Mouse (Mus musculus) adrenal gland, postnatal 36 days (tissue): ENCODE data around the gene Ptger4. TPM values are rescaled to one million over a fixed set of nuclear protein-coding genes. Genes with fewer than 3 reads are reported as not detected.
A peak's percentile ranks its signal among the peaks of the same experiment; 100 is the strongest.

Experiments
- DNase-seq, 2 experiments: peaks; one replicate each; pipeline ENCODE4 v3.0.0; 2021; ENCODE audit warnings: mixed read lengths in 1 of 2
- long read RNA-seq, 2 experiments: library from polyadenylated mRNA; stranded (forward); transcript quantifications; one replicate each; pipeline ENCODE4 v2.0.0; 2021; ENCODE audit warnings: borderline sequencing depth in 2 of 2
- total RNA-seq, 2 experiments: library from RNA; stranded (reverse); gene quantifications; 2 replicates each; pipeline ENCODE4 v1.2.3; 2021

The Ptger4 gene
- 1 to 10 TPM; 1.0 to 1.2 TPM for total RNA-seq
- long read RNA-seq, experiment 1, partial matches to known transcripts, result 0 of 5 reads
- long read RNA-seq, experiment 1, other reads (novel, unspliced or antisense), result 5 of 5 reads
- long read RNA-seq, experiment 2, partial matches to known transcripts, result 0 of 2 reads
- long read RNA-seq, experiment 2, other reads (novel, unspliced or antisense), result 2 of 2 reads

GRCm38 (mm10) chr15:5243959-5244905 is at the start of gene Ptger4:
TSS of gene Ptger4 (minus strand) at chr15:5244187.
- DNase-seq, result peak; percentile 92 to 94

GRCm38 (mm10) chr15:5288412-5288811 is 44.4 kb upstream of the Ptger4 start:
- DNase-seq, result no peak

DNA sequence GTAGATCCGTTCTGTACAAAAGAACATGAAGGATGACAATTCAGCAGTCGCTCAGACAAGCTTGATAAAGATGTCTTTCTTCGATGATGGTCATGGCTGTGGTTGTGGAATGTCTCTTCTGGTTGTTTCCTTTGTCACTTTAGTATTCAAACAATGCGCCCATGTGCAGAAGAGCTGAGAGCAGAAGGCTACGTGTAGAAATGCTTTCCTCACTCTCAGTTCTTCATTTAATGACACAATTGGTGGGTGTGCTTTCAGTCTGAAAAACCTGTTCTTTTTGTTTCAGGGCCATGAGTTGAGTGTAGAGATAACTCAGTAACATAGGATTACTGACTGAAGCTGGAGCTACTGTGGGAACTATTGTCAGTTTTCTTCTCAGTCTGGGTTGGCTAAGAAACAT is 43.1 kb upstream of the Ptger4 start:
- no peak for DNase-seq

GRCm38 (mm10) chr15:5281316-5281715 is 37.3 kb upstream of the Ptger4 start:
- no peak for DNase-seq

DNA sequence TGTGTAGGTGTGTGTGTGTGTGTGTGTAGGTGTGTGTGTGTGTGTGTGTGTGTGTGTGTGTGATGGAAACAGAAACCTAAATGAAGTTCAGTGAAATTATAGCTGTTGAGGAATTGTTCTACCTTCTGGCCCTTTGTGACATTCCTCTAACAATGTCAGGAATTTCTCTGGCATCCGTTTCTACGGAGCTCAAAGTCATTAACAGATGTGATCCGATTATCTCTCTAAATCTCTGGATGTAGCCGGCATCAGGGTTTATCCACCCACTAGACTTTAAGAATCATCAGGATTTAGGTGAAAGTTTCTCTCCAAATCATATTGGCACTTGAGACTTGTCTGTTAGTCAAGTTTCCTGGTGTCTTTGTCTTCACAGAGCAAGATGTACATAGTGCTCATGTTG is 35.8 kb upstream of the Ptger4 start:
- no peak for DNase-seq

DNA sequence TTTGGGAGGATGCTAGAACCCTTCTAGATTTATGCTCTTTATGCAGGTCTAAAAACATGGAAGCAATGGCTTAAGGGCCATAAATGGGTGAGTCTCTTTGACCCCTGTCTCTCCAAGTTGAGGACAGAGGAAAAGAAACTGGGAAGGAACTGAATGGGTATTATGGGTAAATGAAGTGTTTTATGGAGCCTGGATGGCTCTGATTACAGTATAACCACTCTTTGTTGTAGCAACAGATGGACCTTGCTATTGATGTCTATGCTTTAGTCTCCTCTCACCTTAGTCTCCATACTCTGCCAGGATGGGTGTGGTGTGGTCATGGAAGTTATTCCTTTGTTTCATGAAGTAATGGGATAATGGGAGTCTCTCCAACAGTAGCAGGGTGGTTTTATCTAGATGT is 34.5 kb upstream of the Ptger4 start:
- DNase-seq, result no peak

GRCm38 (mm10) chr15:5273981-5274380 is 30.0 kb upstream of the Ptger4 start:
- no peak for DNase-seq

- DNase-seq, result no peak
Measured at GRCm38 (mm10) chr15:5266095-5266494, 22.1 kb upstream of the Ptger4 start.

DNA sequence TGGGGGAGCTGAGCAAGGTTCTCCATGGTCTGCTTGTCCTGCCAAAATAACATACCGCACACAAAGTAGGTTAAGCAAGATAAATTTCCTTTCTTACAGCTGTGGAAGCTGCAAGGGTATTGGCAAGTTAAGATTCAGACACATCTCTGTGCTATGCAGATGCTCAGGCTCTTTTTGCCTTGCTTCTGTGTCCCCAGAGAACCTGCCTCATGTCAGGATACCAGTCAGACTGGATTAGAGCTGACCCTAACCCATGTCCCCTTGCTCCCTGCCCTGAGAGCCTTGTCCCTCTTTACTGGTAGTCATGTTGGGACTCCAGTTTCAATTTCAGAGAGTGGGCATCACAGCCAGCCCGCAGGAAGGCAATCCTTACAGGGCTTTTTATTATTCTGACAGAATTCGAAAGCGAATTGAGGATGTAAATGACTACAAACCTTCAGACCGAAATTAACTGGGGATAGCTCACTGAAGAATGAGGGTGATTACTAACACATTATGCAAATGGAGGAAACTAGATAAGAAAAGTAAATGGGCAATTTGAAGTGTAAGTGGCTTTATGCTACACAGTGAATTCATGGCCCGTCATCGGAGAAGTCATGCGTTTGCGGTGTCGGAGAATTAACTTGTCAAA is 19.0 kb upstream of the Ptger4 start:
- no peak for DNase-seq

DNA sequence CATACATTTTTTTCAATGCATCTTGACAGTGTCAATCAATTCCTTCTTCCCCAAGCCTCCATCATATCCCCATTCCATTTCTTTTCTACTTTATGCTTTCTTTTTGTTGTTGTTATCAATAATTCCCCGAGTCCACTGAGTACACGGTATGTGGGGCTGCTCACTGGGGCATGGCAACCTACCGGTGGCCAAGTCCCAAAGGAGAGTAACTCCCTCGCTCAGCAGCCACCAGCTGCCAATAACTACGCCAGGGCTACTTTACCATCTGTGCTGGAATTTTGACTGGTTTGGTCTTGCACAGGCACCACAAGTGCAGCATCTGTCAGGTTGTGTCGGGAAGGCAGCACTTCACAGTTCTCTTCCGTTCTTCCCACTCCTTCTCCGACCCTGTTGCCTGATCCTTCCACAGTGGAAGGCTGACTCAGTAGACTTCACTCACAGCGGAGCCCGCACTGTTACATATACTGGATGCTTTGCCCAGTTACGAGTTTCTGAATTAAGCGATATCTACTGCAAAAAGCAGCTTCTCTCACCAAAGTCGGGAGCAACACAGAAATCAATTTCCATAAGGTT is 18.2 kb upstream of the Ptger4 start:
- no peak for DNase-seq

DNA sequence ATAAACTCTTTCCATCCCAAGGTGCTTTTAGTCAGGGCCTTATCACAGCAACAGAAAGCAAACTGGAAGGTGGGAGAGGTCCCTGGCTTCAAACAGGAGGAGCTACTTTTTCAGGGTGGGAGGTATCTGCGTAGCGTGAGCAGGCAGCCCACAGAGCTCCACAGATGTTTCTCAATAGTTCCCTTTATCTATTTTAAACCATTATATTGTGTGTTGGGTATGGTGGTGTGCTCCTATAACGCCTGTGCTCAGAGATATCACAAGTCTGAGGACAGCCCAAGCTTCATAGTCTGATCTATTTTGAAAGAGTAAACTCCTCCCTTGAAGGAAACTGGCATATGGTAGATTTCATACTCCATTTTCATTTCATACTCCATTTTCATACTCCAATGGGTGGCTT is 17.0 kb upstream of the Ptger4 start:
- no peak for DNase-seq

DNA sequence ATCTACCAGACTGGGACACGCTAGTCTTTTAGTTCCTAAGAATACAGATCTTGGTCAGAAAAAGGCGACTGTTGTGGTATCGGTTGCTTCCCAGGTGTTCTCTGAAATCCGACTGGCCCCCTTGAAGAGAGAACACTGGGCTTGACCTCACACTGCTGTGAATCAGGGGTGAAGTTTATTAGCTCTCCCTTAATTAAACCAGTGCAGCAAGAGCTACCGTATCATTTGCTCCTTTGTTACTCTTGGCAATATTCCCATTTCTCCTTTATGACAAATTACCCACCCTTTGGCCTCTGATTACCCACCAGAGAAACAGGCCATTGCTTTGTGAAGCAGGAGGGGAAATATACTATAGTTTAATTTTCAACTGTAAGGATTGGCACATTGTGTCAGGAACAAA is 16.2 kb upstream of the Ptger4 start:
- no peak for DNase-seq

DNA sequence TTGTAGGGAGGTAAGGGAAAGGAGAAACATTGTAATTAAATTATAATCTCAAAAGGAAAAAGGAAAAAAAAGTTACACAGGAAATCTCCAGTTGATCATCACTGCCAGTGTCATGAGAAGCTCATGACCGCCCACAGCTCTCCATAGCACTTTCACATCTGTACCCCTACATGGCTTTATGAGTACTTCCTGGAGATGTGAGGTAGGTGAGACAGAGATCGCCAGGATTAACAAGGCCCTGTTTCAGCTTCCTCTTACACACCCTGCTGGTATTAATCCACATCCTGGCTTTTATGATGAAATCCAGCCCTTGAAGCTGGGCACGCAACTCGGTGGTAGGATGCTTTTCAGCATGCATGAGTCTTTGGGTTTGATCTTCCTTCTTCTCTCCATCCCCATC is 6.2 kb upstream of the Ptger4 start:
- no peak for DNase-seq

GRCm38 (mm10) chr15:5243036-5243958 is 690 bp downstream of the Ptger4 start:
- peak in 1 of 2 experiments; percentile 19 for DNase-seq

GRCm38 (mm10) chr15:5242241-5243035 is 1.5 kb downstream of the Ptger4 start:
- DNase-seq, result peak; percentile 19 to 27

GRCm38 (mm10) chr15:5241304-5242201 is 2.4 kb downstream of the Ptger4 start:
- DNase-seq, result peak; percentile 10 to 15

- DNase-seq, result no peak
Measured at GRCm38 (mm10) chr15:5240360-5240759, 3.6 kb downstream of the Ptger4 start.

DNA sequence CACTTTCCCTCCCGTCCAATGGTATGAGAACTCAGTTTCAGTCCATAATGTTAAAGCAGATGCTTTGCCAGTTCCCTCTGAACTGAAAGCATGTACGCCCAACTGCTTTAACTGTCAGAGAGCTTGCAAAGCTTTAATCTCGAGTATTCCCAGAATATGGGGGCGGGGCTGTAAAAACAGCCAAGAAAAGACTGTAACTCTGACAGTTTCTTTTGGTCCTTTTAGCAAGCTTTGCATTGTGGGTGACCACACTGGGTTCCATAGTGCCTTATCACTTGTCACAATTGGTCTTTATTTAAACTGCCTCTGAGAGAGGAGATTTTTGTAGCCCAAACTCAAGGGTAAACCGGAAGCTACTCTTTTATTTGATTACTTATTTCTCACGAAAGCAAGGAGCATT is 4.1 kb downstream of the Ptger4 start:
- DNase-seq, result no peak

GRCm38 (mm10) chr15:5239361-5239760 is 4.6 kb downstream of the Ptger4 start:
- DNase-seq, result no peak

GRCm38 (mm10) chr15:5238553-5238952 is 5.4 kb downstream of the Ptger4 start:
- no peak for DNase-seq
